Mouse (Mus musculus) heart, adult 2 months (tissue): Measurements from ENCODE around the gene Tagap. TPM values are rescaled to one million over a fixed set of nuclear protein-coding genes. Genes with fewer than 3 reads are reported as not detected.
"Not testable (repeated sequence)": the region's sequence is repeated elsewhere in the genome, so short reads cannot be mapped to it uniquely, and the experiment has no call there.

Source experiments
- DNase-seq, 2 experiments: peaks; one replicate each; pipeline ENCODE4 v3.0.0; 2021
- H3K27ac ChIP-seq: fragments of 200-600 bp; 2 replicates; pipeline ENCODE4 v1.8.1; 2022
- H3K27me3 ChIP-seq: fragments of 200-500 bp; 2 replicates; pipeline ENCODE4 v1.6.1; 2012; ENCODE audit warnings: mild to moderate bottlenecking, low read length, inconsistent platforms, mixed read lengths; ENCODE audit not compliant: control insufficient read depth, insufficient read depth
- H3K36me3 ChIP-seq: fragments of 200-500 bp; 2 replicates; pipeline ENCODE4 v1.6.1; 2012; ENCODE audit warnings: low read length, inconsistent platforms; ENCODE audit not compliant: control insufficient read depth, insufficient read depth
- H3K4me1 ChIP-seq: fragments of 200-500 bp; 2 replicates; pipeline ENCODE4 v1.6.1; 2011; ENCODE audit warnings: low read length; ENCODE audit not compliant: control insufficient read depth, insufficient read depth
- H3K4me3 ChIP-seq: fragments of 200-600 bp; 2 replicates; pipeline ENCODE4 v1.8.1; 2022
- H3K79me2 ChIP-seq: fragments of 200-500 bp; replicated peaks from 2 replicates; pipeline ENCODE4 v1.6.1; 2012; ENCODE audit warnings: mild to moderate bottlenecking, inconsistent platforms, low read length, moderate library complexity, mixed read lengths; ENCODE audit not compliant: control insufficient read depth, insufficient read depth
- H3K9ac ChIP-seq: fragments of 200-500 bp; 2 replicates; pipeline ENCODE4 v1.6.1; 2012; ENCODE audit warnings: low read depth, mild to moderate bottlenecking, control low read depth, inconsistent platforms, low read length, mixed read lengths
- CTCF ChIP-seq: fragments of 200-600 bp; IDR thresholded peaks from 2 replicates; pipeline ENCODE4 v1.8.1; 2022; ENCODE audit warnings: antibody characterized with exemption, mild to moderate bottlenecking, moderate library complexity
- EP300 ChIP-seq: fragments of 200-500 bp; IDR thresholded peaks from 2 replicates; pipeline ENCODE4 v1.6.1; 2011; ENCODE audit warnings: low read depth, low read length, control low read depth; ENCODE audit not compliant: insufficient read depth
- POLR2A ChIP-seq: fragments of 200-500 bp; IDR thresholded peaks from 2 replicates; pipeline ENCODE4 v1.6.1; 2011; ENCODE audit warnings: mild to moderate bottlenecking, low read depth, low read length, control low read depth; ENCODE audit not compliant: insufficient read depth
- WGBS: fragments of 180-500 bp; shearing (Covaris S2); methylation state at CpG from one replicate; pipeline ENCODE4 v1.1.7; 2018; 5-methylcytosine and 5-hydroxymethylcytosine counted together
- intact Hi-C: fragments of 180-260 bp; cut with DNase I; formaldehyde crosslinking; loops from one replicate; pipeline ENCODE4 v1.15.1; 2025
- polyA plus RNA-seq: library from polyadenylated mRNA; depleted of rRNA; stranded (reverse); fragments of >200 nt; gene quantifications from 2 replicates; pipeline ENCODE4 v1.2.3, GENCODE M21; 2012
- total RNA-seq, 2 experiments: library from RNA; stranded (reverse); gene quantifications; 2 replicates each; pipeline ENCODE4 v1.2.3; 2021

The Tagap gene
- total and polyA plus RNA-seq, 3 experiments = 1.3 to 3.0 (median 2.9) TPM

DNA sequence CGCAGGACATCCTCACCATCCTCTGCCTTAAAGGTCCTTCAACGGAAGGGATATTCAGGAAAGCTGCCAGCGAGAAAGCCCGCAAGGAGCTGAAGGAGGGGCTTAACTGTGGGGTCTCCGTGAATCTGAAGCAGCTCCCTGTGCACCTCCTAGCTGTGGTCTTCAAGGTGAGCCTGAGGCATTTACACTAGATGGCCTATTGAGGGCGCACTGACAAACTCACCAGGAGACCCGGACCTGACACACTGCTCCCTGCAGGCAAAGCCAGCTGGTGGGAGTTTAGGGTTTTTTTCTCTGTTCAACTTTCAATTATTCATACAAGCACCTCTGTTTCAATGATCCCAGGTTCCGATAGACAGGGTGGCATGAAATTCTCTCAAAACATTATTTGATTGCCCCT lies 3.5 kb downstream of the Tagap start:
- Histone ChIP-seq H3K79me2 (no peaks in the 10 kb centered on the region), H3K4me3 (no peak overlapping the region), H3K9ac (no peak overlapping the region), H3K36me3 (no peaks in the 10 kb centered on the region), H3K27me3 (no peaks in the 10 kb centered on the region), H3K27ac (no peak overlapping the region), H3K4me1 (no peaks in the 10 kb centered on the region; the same call in 1 of the 2 replicates)
- TF ChIP-seq CTCF (peak; percentile 23; the same call in 1 of the 2 replicates), POLR2A (no peak)
- 32% methylated on average over 8 of the region's 8 CpGs for WGBS
- intact Hi-C loops = no loop called here
- no peak for DNase-seq

DNA sequence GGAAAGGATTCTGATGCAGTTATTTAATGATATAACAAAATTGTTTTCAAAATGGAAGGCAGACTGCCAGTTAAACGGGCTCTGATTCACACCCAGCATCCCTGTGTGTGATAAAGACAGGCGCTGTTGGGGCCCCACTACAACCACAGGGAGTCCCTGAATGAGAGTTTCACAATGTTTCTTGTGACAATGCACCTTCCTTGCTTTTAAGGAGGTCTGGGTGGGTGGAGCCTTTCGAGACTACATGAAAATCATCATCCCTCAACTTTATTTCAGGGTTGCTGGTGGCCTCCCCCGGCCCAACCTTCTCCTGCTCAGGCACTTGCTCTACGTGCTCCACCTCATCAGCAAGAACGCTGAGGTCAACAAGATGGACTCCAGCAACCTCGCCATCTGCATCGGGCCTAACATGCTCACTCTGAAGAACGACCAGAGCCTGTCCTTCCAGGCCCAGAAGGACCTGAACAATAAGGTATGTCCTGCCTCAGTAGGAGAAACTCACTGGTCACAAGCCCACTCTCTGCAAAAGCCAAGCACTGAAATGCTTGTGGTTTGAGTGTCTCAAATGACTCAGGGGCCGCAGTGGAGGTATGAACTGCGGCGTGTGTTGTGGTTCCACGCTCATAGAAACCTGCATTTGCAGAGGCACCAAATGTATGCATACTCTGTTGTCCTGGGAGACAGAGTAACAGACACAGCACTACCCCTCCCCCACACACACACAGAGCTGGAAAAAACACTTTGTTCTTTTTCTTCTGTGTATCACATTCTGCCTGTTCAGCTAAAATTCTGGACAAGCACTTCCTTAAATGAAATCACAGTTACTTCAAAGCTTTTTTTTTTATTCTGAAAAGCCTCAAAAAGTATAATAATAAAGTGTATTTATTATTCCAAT lies 5.5 kb downstream of the Tagap start:
- TF ChIP-seq POLR2A (no peak), CTCF (no peak), EP300 (no peak)
- H3K4me1 ChIP-seq = no peaks in the 10 kb centered on the region; the same call in 1 of the 2 replicates
- no peak overlapping the region for H3K9ac ChIP-seq
- H3K4me3 ChIP-seq = no peak overlapping the region
- no peaks in the 10 kb centered on the region for H3K79me2 ChIP-seq
- WGBS = 79% methylated on average over 13 of the region's 13 CpGs
- H3K27me3 ChIP-seq = no peaks in the 10 kb centered on the region
- no peak overlapping the region for H3K27ac ChIP-seq
- intact Hi-C loops = loop anchor here (10.0 kb wide), 1 partner anchor 977 kb away; no protein-coding TSS in a partner anchor
- DNase-seq = no peak
- H3K36me3 ChIP-seq = no peaks in the 10 kb centered on the region

DNA sequence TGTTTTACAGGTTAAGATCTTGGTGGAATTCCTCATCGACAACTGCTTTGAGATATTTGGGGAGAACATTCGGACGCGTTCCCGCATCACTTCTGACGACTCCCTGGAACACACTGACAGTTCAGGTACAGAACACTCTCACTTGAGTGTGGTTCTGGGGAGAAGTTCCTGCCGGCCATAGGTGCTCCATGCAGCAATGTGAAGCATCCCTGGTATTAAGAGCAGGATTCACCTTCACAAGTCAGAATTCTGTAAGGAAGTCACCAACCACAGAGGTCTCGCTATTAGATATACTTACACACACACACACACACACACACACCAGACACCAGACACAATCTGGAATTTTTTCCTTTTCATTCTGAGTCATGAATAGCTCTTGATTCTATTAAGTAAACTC lies 6.3 kb downstream of the Tagap start:
- not testable (repeated sequence) for H3K27ac ChIP-seq, DNase-seq, H3K79me2 ChIP-seq, H3K4me1 ChIP-seq, H3K9ac ChIP-seq, H3K4me3 ChIP-seq, H3K27me3 ChIP-seq, H3K36me3 ChIP-seq
- intact Hi-C loops = loop anchor here (10.0 kb wide), 1 partner anchor 977 kb away; no protein-coding TSS in a partner anchor
- 85% methylated on average over 7 of the region's 8 CpGs for WGBS

DNA sequence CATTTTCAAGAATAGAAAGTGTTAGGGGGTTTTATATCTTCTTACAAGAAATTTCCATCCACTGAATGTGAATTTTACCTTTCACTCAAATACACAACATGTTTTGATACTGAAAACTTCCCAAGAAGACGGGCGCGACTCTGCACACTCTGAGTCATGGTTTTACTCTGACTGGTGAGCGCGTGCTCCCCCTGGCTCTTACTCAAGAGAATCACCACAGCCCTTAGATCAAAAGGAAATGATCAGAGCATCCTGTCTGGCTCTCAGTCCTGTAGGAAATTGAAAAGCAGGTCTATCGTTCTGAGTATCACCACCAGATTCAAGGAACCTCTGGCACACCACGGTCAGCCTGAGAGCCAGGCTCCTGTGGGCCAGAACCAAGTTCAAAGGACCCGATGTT lies 13.8 kb downstream of the Tagap start:
- intact Hi-C loops = loop anchor here (2.0 to 10.0 kb wide), 2 partner anchors 75 to 985 kb away; no protein-coding TSS in a partner anchor
- TF ChIP-seq CTCF = peak; percentile 61
- no peak for TF ChIP-seq EP300
- no peak overlapping the region for H3K27ac ChIP-seq
- DNase-seq = peak in 1 of 2 experiments; percentile 39
- H3K27me3 ChIP-seq = no peaks in the 10 kb centered on the region
- no peaks in the 10 kb centered on the region for H3K36me3 ChIP-seq
- H3K9ac ChIP-seq = no peak overlapping the region
- no peak overlapping the region for H3K4me3 ChIP-seq
- 32% methylated on average over 8 of the region's 8 CpGs for WGBS
- no peaks in the 10 kb centered on the region; the same call in 1 of the 2 replicates for H3K4me1 ChIP-seq
- no peaks in the 10 kb centered on the region for H3K79me2 ChIP-seq

DNA sequence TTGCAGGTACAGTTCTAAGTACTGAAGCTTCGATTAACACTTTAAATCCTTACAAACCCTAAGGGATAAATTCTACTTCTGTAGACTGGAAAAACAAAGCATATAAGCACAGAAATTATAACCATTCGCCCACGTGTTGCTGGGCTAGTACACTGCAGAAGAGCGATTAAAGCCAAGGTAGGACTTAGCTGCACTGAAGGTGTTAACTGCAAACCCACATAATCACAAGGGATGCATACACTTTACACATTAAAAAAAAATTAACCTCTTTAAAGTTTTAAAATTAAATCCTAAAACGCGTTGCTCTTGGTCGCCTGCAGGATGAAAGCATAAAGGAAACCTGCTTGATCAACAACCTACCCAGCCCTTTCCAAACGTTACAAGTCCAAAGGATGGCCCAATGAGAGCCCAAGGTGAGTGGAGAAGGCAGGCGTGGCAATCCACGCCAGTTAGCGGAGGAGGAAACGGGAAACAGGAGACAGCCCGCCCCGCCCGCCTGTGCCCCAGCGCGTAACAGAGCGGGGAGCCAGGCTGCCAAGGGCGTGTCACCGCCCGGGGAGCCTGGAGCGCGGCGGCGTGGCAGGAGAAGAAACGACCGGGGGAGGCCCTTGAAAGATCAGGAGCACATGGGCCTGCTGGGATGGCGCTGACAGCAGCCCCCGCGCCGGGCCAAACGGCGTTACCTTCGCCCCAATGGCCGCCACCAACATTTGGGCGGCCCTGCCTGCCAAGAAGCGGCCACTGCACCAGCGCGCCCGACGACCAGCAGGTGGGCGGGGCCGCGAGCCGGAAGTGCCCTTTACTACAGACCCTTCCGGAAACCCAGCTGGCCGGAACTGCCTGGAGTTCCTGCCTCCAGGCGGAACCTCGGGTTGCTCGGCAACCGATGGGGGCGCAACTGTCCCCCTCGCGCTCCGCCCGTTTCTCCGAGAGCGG lies 19.6 kb downstream of the Tagap start, which contains the start of gene Rsph3a:
TSS of gene Rsph3a (plus strand) at position 498 of the 936 bp plus-strand sequence.
- Histone ChIP-seq H3K27ac (peak within 1 kb of the TSS; percentile 81), H3K9ac (peak within 1 kb of the TSS; percentile 85), H3K4me3 (peak within 1 kb of the TSS; percentile 61)
- H3K27me3 ChIP-seq, H3K79me2 ChIP-seq, intact Hi-C loops, H3K36me3 ChIP-seq, H3K4me1 ChIP-seq: not testable (repeated sequence)
- TF ChIP-seq CTCF (peak; percentile 19; the same call in 1 of the 2 replicates), POLR2A (peak; percentile 52; the same call in 1 of the 2 replicates)
- WGBS = 3% methylated on average over 55 of the region's 58 CpGs
- peak; percentile 85 to 91 for DNase-seq

DNA sequence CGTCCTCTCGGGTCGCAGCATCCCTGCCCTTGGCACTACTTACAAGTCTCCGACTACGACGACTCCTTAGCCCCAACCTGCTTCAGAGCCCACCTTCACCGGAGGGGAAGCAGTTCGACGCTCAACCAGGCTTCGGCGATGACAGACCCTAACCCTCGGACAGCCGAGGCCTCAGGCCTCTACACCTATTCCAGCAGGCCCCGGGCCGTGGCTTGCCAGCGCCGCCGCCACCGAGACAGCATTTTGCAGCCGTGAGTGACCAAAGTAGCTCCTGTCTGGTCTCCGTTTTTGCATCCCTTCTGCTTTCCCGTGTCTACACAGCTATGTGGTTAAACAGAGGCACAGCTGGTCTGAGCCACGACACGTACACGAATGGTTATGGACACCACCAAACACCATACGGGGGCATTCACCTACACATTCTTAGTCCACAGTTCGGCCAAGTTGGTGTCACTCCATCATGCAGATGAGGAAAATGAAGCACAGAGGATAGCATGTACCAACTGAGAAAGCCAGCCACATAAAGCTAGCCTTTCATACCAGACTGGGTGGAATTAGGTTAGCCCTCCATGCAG lies 20.3 kb downstream of the Tagap start:
- 2% methylated on average over 15 of the region's 27 CpGs for WGBS
- H3K27ac ChIP-seq = peak overlapping the region; percentile 81
- intact Hi-C loops, H3K4me1 ChIP-seq, DNase-seq, H3K79me2 ChIP-seq, H3K36me3 ChIP-seq, H3K27me3 ChIP-seq: not testable (repeated sequence)
- peak overlapping the region; percentile 52 for H3K9ac ChIP-seq
- peak overlapping the region; percentile 61 for H3K4me3 ChIP-seq

DNA sequence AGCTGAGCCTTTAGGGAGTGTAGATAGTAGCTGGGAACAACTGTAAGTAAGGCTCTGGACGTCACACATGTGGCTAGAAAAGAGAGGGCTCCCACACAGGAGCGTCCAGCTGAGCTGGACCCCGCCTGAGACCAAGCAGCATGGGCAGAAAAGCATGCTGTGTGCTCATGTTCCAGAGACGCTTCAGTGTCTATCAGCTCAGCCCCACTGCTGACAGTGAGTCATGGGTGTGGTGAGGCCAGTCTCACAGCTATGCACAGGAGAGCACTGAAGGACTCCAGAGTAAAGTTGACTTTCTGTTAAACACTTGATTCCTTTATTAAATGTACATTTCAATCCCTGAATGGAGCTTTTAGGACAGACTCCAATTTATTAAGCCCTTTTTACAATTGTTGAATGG lies 25.5 kb downstream of the Tagap start:
- intact Hi-C loops, H3K4me3 ChIP-seq, H3K4me1 ChIP-seq, H3K36me3 ChIP-seq, H3K9ac ChIP-seq, DNase-seq, H3K27ac ChIP-seq, H3K27me3 ChIP-seq, H3K79me2 ChIP-seq: not testable (repeated sequence)
- no CpG with 5 or more reads among the region's 4 CpGs for WGBS

DNA sequence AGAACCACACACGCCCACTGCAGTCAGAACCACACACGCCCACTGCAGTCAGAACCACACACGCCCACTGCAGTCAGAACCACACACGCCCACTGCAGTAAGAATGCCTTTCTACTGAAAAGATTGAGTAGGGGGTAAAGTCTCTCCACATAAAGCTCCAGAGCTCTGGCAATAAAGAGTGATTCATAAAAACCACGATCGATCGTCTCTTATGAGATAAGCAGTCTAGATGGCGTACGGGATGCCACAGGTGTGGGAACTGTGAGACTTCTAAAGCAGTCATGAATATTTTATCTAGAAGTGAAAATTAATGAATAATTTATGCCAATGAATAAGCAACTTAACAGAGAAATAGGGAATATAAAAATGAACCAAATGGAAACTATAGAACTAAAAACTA lies 31.4 kb downstream of the Tagap start:
- H3K4me1 ChIP-seq, DNase-seq, H3K79me2 ChIP-seq, H3K4me3 ChIP-seq, H3K9ac ChIP-seq, intact Hi-C loops, H3K36me3 ChIP-seq, H3K27me3 ChIP-seq, H3K27ac ChIP-seq: not testable (repeated sequence)
- 96% methylated on average over 9 of the region's 9 CpGs for WGBS
